Mouse (Mus musculus) myocyte (in vitro differentiated cells): Measurements from ENCODE around the gene Fbln2. TPM values are rescaled to one million over a fixed set of nuclear protein-coding genes. Genes with fewer than 3 reads are reported as not detected.
A peak's percentile ranks its signal among the peaks of the same experiment; 100 is the strongest.
"Not testable (repeated sequence)": the region's sequence is repeated elsewhere in the genome, so short reads cannot be mapped to it uniquely, and the experiment has no call there.

Experiments
- H3K27me3 ChIP-seq: one replicate; pipeline ENCODE4 v1.6.1; 2011; ENCODE audit not compliant: control insufficient read depth, insufficient read depth, insufficient read length
- H3K36me3 ChIP-seq: one replicate; pipeline ENCODE4 v1.6.1; 2011; ENCODE audit not compliant: control insufficient read depth, insufficient read depth
- H3K4me2 ChIP-seq: one replicate; pipeline ENCODE4 v1.6.1; 2011; ENCODE audit warnings: low read depth, control low read depth
- H3K4me3 ChIP-seq: one replicate; pipeline ENCODE4 v1.5.1; 2011; ENCODE audit warnings: mild to moderate bottlenecking, control low read depth, moderate library complexity
- H3K79me2 ChIP-seq: one replicate; pipeline ENCODE4 v1.6.1; 2011; ENCODE audit not compliant: control insufficient read depth, insufficient read depth
- H3ac ChIP-seq: one replicate; pipeline ENCODE4 v1.6.1; 2011; ENCODE audit not compliant: control insufficient read depth, insufficient read length
- CEBPB ChIP-seq: IDR thresholded peaks from 2 replicates; pipeline ENCODE4 v1.6.1; 2011; ENCODE audit warnings: mild to moderate bottlenecking, moderate library complexity; ENCODE audit not compliant: poor library complexity, insufficient read depth, severe bottlenecking
- E2F4 ChIP-seq: IDR thresholded peaks from one replicate; pipeline ENCODE4 v1.6.1; 2011; ENCODE audit warnings: mild to moderate bottlenecking, control low read depth, moderate library complexity; ENCODE audit not compliant: insufficient read depth
- MAX ChIP-seq: IDR thresholded peaks from one replicate; pipeline ENCODE4 v1.6.1; 2011; ENCODE audit warnings: low read depth, mild to moderate bottlenecking, control low read depth
- MYOD1 ChIP-seq, 3 experiments: IDR thresholded peaks; one replicate each; pipeline ENCODE4 v1.6.1; 2011; ENCODE audit warnings: control low read depth in 2 of 3, low read depth in 2 of 3, mild to moderate bottlenecking in 2 of 3, moderate library complexity in 1 of 3; ENCODE audit not compliant: insufficient read length in 2 of 3, control insufficient read depth in 1 of 3
- MYOG ChIP-seq, 3 experiments: IDR thresholded peaks; one replicate each; pipeline ENCODE4 v1.6.1; 2011; ENCODE audit warnings: control low read depth in 2 of 3, low read depth in 2 of 3, mild to moderate bottlenecking in 2 of 3; ENCODE audit not compliant: insufficient read length in 2 of 3, control insufficient read depth in 1 of 3, insufficient read depth in 1 of 3
- POLR2A ChIP-seq: IDR thresholded peaks from one replicate; pipeline ENCODE4 v1.6.1; 2011; ENCODE audit warnings: low read depth, mild to moderate bottlenecking, control low read depth, moderate library complexity; ENCODE audit not compliant: insufficient read length
- POLR2AphosphoS2 ChIP-seq: IDR thresholded peaks from one replicate; pipeline ENCODE4 v1.6.1; 2011; ENCODE audit warnings: low read depth, control low read depth; ENCODE audit not compliant: insufficient read length
- REST ChIP-seq: IDR thresholded peaks from one replicate; pipeline ENCODE4 v1.6.1; 2011; ENCODE audit warnings: mild to moderate bottlenecking, control low read depth, moderate library complexity; ENCODE audit not compliant: insufficient read depth, insufficient read length
- SRF ChIP-seq: IDR thresholded peaks from one replicate; pipeline ENCODE4 v1.6.1; 2011; ENCODE audit warnings: low read depth; ENCODE audit not compliant: control insufficient read depth, insufficient read length
- TCF12 ChIP-seq: IDR thresholded peaks from one replicate; pipeline ENCODE4 v1.6.1; 2011; ENCODE audit warnings: mild to moderate bottlenecking, control low read depth; ENCODE audit not compliant: poor library complexity, insufficient read depth, severe bottlenecking
- TCF3 ChIP-seq: IDR thresholded peaks from one replicate; pipeline ENCODE4 v1.6.1; 2011; ENCODE audit warnings: low read depth, control low read depth; ENCODE audit not compliant: insufficient read length
- USF1 ChIP-seq: IDR thresholded peaks from one replicate; pipeline ENCODE4 v1.6.1; 2011; ENCODE audit warnings: low read depth, mild to moderate bottlenecking, control low read depth, moderate library complexity
- polyA plus RNA-seq: library from polyadenylated mRNA; unstranded; fragments of >200 nt; fragmentation: generic; extraction: Trizol; gene quantifications from one replicate; pipeline ENCODE4 v1.2.1, GENCODE M21; 2012; ENCODE audit warnings: missing spikeins

Gene Fbln2
- 167 TPM for polyA plus RNA-seq

GRCm38 (mm10) chr6:91212155-91212554 lies at the start of gene Fbln2:
Gene Fbln2, plus strand, starts transcription at chr6:91212455.
- peak within 1 kb of the TSS; percentile 79 for H3K4me2 ChIP-seq
- peaks cover 39% of the 10 kb centered on the region for H3K79me2 ChIP-seq
- H3K27me3 ChIP-seq, H3K36me3 ChIP-seq: not testable (repeated sequence)
- H3K4me3 ChIP-seq, result peak within 1 kb of the TSS; percentile 59
- peak within 1 kb of the TSS; percentile 8 for H3ac ChIP-seq

DNA sequence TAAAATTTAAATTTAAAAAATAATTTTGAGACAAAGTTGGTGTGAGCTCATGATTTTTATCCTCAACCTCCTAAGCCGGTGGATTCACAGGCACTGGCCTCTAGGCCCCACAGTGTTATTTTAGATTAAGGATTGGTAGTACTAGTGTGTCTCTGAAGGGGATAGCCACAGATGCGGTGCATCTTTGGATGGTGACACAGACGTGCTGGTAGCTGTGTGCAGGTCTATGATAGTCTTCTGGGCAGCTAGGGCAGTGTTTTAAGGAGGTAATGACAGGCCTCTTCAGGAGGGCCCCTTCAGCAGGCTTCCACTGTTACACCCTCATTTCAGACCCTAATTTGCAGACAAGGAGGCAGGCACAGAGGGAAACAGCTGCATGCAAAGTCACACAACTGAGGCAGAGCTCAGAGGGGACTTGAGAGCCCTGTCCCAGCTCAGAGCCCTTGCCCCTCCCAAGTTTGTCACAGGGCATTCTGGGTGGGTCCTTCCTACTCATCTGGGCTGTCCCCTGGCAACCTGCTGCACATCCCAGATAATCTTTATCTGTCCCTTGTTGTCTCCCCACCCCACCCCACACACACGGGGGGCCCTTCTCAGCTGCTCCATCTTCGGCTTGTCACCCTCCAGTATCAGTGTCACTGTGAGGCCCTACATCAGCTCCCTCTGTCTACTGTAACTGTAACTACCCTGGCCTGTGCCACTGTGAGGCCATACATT lies 48.9 kb upstream of the Fbln2 start:
- H3K27me3 ChIP-seq, result no peaks in the 10 kb centered on the region
- H3ac ChIP-seq, result no peak overlapping the region
- H3K36me3 ChIP-seq, result no peaks in the 10 kb centered on the region
- H3K4me2 ChIP-seq, result no peak overlapping the region
- H3K79me2 ChIP-seq, result no peaks in the 10 kb centered on the region
- TF ChIP-seq TCF12, result no peak
- peak; percentile 20 for TF ChIP-seq POLR2AphosphoS2
- H3K4me3 ChIP-seq, result no peak overlapping the region

DNA sequence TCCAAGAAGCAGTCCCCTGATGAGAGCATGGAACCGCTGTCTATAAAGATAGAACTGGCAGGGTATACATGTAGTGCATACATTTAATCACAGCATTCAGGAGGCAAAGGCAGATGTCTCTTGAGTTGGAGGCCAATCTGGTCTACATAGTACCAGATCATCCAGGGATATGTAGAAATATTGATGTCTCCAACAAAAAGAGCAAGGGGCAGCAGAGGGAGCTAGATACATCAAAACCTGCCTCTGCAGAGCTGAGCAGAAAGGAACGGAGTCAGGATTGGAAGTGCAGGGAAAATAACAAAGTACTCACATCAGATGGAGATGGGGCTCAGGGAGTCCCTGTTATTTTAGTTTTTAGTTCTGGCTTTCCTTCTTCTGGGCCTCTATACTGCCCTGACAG lies 47.7 kb upstream of the Fbln2 start:
- H3K4me3 ChIP-seq, result no peak overlapping the region

DNA sequence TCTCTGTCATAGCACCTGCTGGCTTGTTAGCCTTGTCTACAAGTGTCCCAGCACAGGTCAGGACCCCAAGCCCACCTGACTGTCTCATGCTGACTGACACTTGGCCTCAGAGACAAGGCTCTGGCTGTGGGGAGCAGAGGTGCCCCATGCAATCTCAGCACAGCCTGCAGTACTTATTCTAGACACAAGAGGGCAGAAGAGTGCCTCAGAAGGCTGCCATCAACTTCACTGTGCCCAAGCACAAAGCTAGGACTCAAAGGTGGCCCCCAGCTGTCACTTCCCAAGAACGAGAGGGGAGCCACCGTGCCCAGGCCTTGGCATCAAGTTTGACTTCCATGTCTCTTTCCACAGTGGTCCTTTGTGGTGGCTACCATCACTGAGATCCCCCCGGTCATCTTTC lies 47.0 kb upstream of the Fbln2 start:
- no peak overlapping the region for H3ac ChIP-seq
- H3K4me2 ChIP-seq, result no peak overlapping the region
- no peaks in the 10 kb centered on the region for H3K27me3 ChIP-seq
- TF ChIP-seq MAX, result no peak
- peak in 1 of 3 experiments; percentile 56 for TF ChIP-seq MYOG (IDR thresholded peaks at IDR 0.05; ENCODE audit: control insufficient read depth in 1 of 3, insufficient read depth in 1 of 3, insufficient read length in 2 of 3, low read depth in 2 of 3)
- no peak for TF ChIP-seq POLR2A
- TF ChIP-seq POLR2AphosphoS2, result peak; percentile 49
- no peaks in the 10 kb centered on the region for H3K36me3 ChIP-seq
- H3K79me2 ChIP-seq, result no peaks in the 10 kb centered on the region
- no peak overlapping the region for H3K4me3 ChIP-seq

More for the DNA sequence above, 47.7 kb upstream of the Fbln2 start:
- Histone ChIP-seq H3ac (no peak overlapping the region), H3K27me3 (no peaks in the 10 kb centered on the region), H3K79me2 (no peaks in the 10 kb centered on the region), H3K36me3 (no peaks in the 10 kb centered on the region), H3K4me2 (no peak overlapping the region)
- no peak for TF ChIP-seq MYOD1 (IDR thresholded peaks at IDR 0.05; ENCODE audit: control insufficient read depth in 1 of 3, insufficient read length in 2 of 3, low read depth in 2 of 3)
- no peak for TF ChIP-seq E2F4
- TF ChIP-seq MAX, result no peak
- no peak for TF ChIP-seq TCF12
- no peak for TF ChIP-seq CEBPB
- no peak for TF ChIP-seq TCF3
- TF ChIP-seq SRF, result no peak
- TF ChIP-seq USF1, result no peak
- TF ChIP-seq POLR2AphosphoS2, result no peak
- no peak for TF ChIP-seq POLR2A
- TF ChIP-seq MYOG (IDR thresholded peaks at IDR 0.05; ENCODE audit: control insufficient read depth in 1 of 3, insufficient read depth in 1 of 3, insufficient read length in 2 of 3, low read depth in 2 of 3), result no peak

DNA sequence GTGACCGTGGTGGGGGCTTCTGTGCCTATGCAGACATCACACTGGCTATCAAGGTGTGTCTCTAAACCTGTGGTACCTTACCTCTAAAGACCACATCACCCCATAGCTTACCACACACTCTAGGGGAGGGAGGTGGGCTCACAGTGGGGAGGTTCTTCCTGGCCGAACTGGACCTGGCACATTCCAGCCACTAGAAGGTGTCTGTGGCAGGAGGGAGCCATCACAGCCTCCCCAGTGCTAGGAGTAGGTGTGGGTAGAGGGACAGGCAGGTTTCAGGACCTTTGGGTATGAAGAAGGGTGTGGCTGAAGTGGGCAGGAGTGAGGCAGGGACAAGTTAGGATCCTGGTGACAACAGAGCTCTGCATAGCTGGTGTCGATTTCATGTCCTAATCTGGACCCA lies 44.4 kb upstream of the Fbln2 start:
- no peak overlapping the region for H3K4me2 ChIP-seq
- H3K27me3 ChIP-seq, result no peaks in the 10 kb centered on the region
- H3K4me3 ChIP-seq, result no peak overlapping the region
- TF ChIP-seq E2F4 (no peak), USF1 (no peak), POLR2A (no peak), TCF3 (no peak), CEBPB (no peak), POLR2AphosphoS2 (no peak), MYOG (IDR thresholded peaks at IDR 0.05; ENCODE audit: control insufficient read depth in 1 of 3, insufficient read depth in 1 of 3, insufficient read length in 2 of 3, low read depth in 2 of 3) (no peak), TCF12 (no peak), MYOD1 (IDR thresholded peaks at IDR 0.05; ENCODE audit: control insufficient read depth in 1 of 3, insufficient read length in 2 of 3, low read depth in 2 of 3) (no peak), MAX (no peak), SRF (no peak), REST (no peak)
- H3ac ChIP-seq, result no peak overlapping the region
- H3K36me3 ChIP-seq, result no peaks in the 10 kb centered on the region
- H3K79me2 ChIP-seq, result no peaks in the 10 kb centered on the region

GRCm38 (mm10) chr6:91169129-91169528 lies 43.1 kb upstream of the Fbln2 start:
- Histone ChIP-seq H3K27me3 (no peaks in the 10 kb centered on the region), H3K4me3 (no peak overlapping the region), H3K36me3 (no peaks in the 10 kb centered on the region), H3ac (no peak overlapping the region), H3K4me2 (no peak overlapping the region), H3K79me2 (no peaks in the 10 kb centered on the region)
- TF ChIP-seq MYOG (IDR thresholded peaks at IDR 0.05; ENCODE audit: control insufficient read depth in 1 of 3, insufficient read depth in 1 of 3, insufficient read length in 2 of 3, low read depth in 2 of 3) (peak in 2 of 3 experiments; percentile 60 to 94), TCF12 (no peak), REST (no peak), E2F4 (no peak), MAX (no peak), TCF3 (peak; percentile 25), CEBPB (no peak), USF1 (no peak), SRF (no peak), POLR2A (no peak), POLR2AphosphoS2 (no peak), MYOD1 (IDR thresholded peaks at IDR 0.05; ENCODE audit: control insufficient read depth in 1 of 3, insufficient read length in 2 of 3, low read depth in 2 of 3) (peak; percentile 28 to 88 (median 30))
